Mouse (Mus musculus) MEL (cell line): ENCODE measurements around the gene Tnik. TPM values are rescaled to one million over a fixed set of nuclear protein-coding genes. Genes with fewer than 3 reads are reported as not detected.

Experiments used
- DNase-seq: peaks from one replicate; pipeline ENCODE4 v3.0.0; 2011; ENCODE audit warnings: low read depth, low spot score
- H3K27ac ChIP-seq: 2 replicates; pipeline ENCODE4 v1.5.1; 2012; ENCODE audit warnings: low read depth, mild to moderate bottlenecking, control low read depth, low read length, moderate library complexity; ENCODE audit not compliant: control insufficient read depth
- H3K27me3 ChIP-seq, 2 experiments: fragments of 150-350 bp in 1 of 2; sonication (generic) in 1 of 2; 2 replicates each; pipeline ENCODE4 v1.6.1; 2012; ENCODE audit warnings: low read length in 2 of 2, mild to moderate bottlenecking in 2 of 2, improper control_type of control experiment in 1 of 2, moderate library complexity in 1 of 2; ENCODE audit not compliant: insufficient read depth in 2 of 2, control insufficient read depth in 1 of 2
- H3K36me3 ChIP-seq, 2 experiments: 2 replicates each; pipeline ENCODE4 v1.6.1; 2012 to 2014; ENCODE audit warnings: low read length in 2 of 2, improper control_type of control experiment in 1 of 2, inconsistent platforms in 1 of 2, mild to moderate bottlenecking in 1 of 2; ENCODE audit not compliant: insufficient read depth in 2 of 2, control insufficient read depth in 1 of 2
- H3K4me1 ChIP-seq, 2 experiments: fragments of 150-350 bp in 1 of 2; sonication (generic) in 1 of 2; 2 replicates each; pipeline ENCODE4 v1.6.1; 2012; ENCODE audit warnings: low read length in 2 of 2, improper control_type of control experiment in 1 of 2, mild to moderate bottlenecking in 1 of 2; ENCODE audit not compliant: insufficient read depth in 2 of 2, control insufficient read depth in 1 of 2
- H3K4me3 ChIP-seq, 2 experiments: fragments of 150-350 bp in 1 of 2; sonication (generic) in 1 of 2; 2 replicates each; pipeline ENCODE4 v1.5.1; 2012; ENCODE audit warnings: low read depth in 2 of 2, low read length in 2 of 2, mild to moderate bottlenecking in 2 of 2, moderate library complexity in 2 of 2, control low read depth in 1 of 2, improper control_type of control experiment in 1 of 2; ENCODE audit not compliant: control insufficient read depth in 1 of 2, insufficient read depth in 1 of 2
- H3K79me2 ChIP-seq: 2 replicates; pipeline ENCODE4 v1.6.1; 2012; ENCODE audit warnings: mild to moderate bottlenecking, low read length, moderate library complexity; ENCODE audit not compliant: control insufficient read depth, poor library complexity, insufficient read depth
- H3K9ac ChIP-seq: 2 replicates; pipeline ENCODE4 v1.6.1; 2012; ENCODE audit warnings: low read depth, mild to moderate bottlenecking, control low read depth, low read length, moderate library complexity; ENCODE audit not compliant: control insufficient read depth, poor library complexity, severe bottlenecking
- H3K9me3 ChIP-seq: fragments of 150-350 bp; sonication (generic); replicated peaks from 2 replicates; pipeline ENCODE4 v1.6.1; 2012; ENCODE audit warnings: mild to moderate bottlenecking, low read length, improper control_type of control experiment, moderate library complexity; ENCODE audit not compliant: insufficient read depth
- BHLHE40 ChIP-seq: IDR thresholded peaks from 2 replicates; pipeline ENCODE4 v1.6.1; 2012; ENCODE audit warnings: low read depth, mild to moderate bottlenecking, inconsistent platforms, low read length, improper control_type of control experiment, borderline replicate concordance
- CTCF ChIP-seq, 3 experiments: IDR thresholded peaks in 2 of 3; conservative IDR thresholded peaks in 1 of 3; 2 replicates each; pipeline ENCODE4 v1.5.1; 2011 to 2012; ENCODE audit warnings: low read length in 3 of 3, low read depth in 2 of 3, mild to moderate bottlenecking in 2 of 3, improper control_type of control experiment in 1 of 3, inconsistent platforms in 1 of 3, mixed read lengths in 1 of 3, moderate library complexity in 1 of 3; ENCODE audit not compliant: control insufficient read depth in 1 of 3, insufficient read depth in 1 of 3, poor library complexity in 1 of 3, severe bottlenecking in 1 of 3
- ELF1 ChIP-seq: IDR thresholded peaks from 2 replicates; pipeline ENCODE4 v1.6.1; 2014; ENCODE audit warnings: low read depth, mild to moderate bottlenecking, inconsistent platforms, low read length, improper control_type of control experiment, moderate library complexity
- EP300 ChIP-seq, 2 experiments: IDR thresholded peaks; 2 replicates each; pipeline ENCODE4 v1.6.1; 2011; ENCODE audit warnings: improper control_type of control experiment in 2 of 2, low read length in 2 of 2, low read depth in 1 of 2, mild to moderate bottlenecking in 1 of 2
- ETS1 ChIP-seq: IDR thresholded peaks from 2 replicates; pipeline ENCODE4 v1.6.1; 2012; ENCODE audit warnings: low read depth, mild to moderate bottlenecking, inconsistent platforms, low read length, improper control_type of control experiment, moderate library complexity
- GABPA ChIP-seq: IDR thresholded peaks from 2 replicates; pipeline ENCODE4 v1.6.1; 2012; ENCODE audit warnings: low read depth, mild to moderate bottlenecking, inconsistent platforms, low read length, improper control_type of control experiment, moderate library complexity
- KAT2A ChIP-seq: conservative IDR thresholded peaks from 2 replicates; pipeline ENCODE4 v1.6.1; 2012; ENCODE audit warnings: low read depth, low read length, improper control_type of control experiment, inconsistent platforms
- MAZ ChIP-seq: IDR thresholded peaks from 2 replicates; pipeline ENCODE4 v1.6.1; 2012; ENCODE audit warnings: low read depth, mild to moderate bottlenecking, inconsistent platforms, low read length, improper control_type of control experiment
- MXI1 ChIP-seq: IDR thresholded peaks from 2 replicates; pipeline ENCODE4 v1.6.1; 2011; ENCODE audit warnings: mild to moderate bottlenecking, low read depth, low read length, improper control_type of control experiment
- MYB ChIP-seq: IDR thresholded peaks from 2 replicates; pipeline ENCODE4 v1.6.1; 2011; ENCODE audit warnings: mild to moderate bottlenecking, low read depth, low read length, improper control_type of control experiment
- MYC ChIP-seq: IDR thresholded peaks from 2 replicates; pipeline ENCODE4 v1.6.1; 2011; ENCODE audit warnings: low read depth, mild to moderate bottlenecking, low read length, improper control_type of control experiment, moderate library complexity
- RAD21 ChIP-seq: IDR thresholded peaks from 2 replicates; pipeline ENCODE4 v1.6.1; 2011; ENCODE audit warnings: mild to moderate bottlenecking, low read depth, low read length, improper control_type of control experiment
- RCOR1 ChIP-seq: IDR thresholded peaks from 2 replicates; pipeline ENCODE4 v1.6.1; 2012; ENCODE audit warnings: low read depth, mild to moderate bottlenecking, inconsistent platforms, low read length, improper control_type of control experiment
- SIN3A ChIP-seq: IDR thresholded peaks from 2 replicates; pipeline ENCODE4 v1.6.1; 2012; ENCODE audit warnings: low read length, improper control_type of control experiment, inconsistent platforms
- SMC3 ChIP-seq: IDR thresholded peaks from 2 replicates; pipeline ENCODE4 v1.6.1; 2011; ENCODE audit warnings: low read depth, low read length, improper control_type of control experiment
- TAL1 ChIP-seq: IDR thresholded peaks from 2 replicates; pipeline ENCODE4 v1.6.1; 2012; ENCODE audit warnings: mild to moderate bottlenecking, inconsistent platforms, low read length, moderate library complexity, mixed read lengths
- USF1 ChIP-seq: IDR thresholded peaks from 2 replicates; pipeline ENCODE4 v1.6.1; 2014; ENCODE audit warnings: low read depth, mild to moderate bottlenecking, inconsistent platforms, low read length, improper control_type of control experiment, moderate library complexity
- USF2 ChIP-seq, 2 experiments: IDR thresholded peaks; 2 replicates each; pipeline ENCODE4 v1.6.1; 2011 to 2012; ENCODE audit warnings: improper control_type of control experiment in 2 of 2, low read length in 2 of 2, borderline replicate concordance in 1 of 2, inconsistent platforms in 1 of 2, low read depth in 1 of 2, mild to moderate bottlenecking in 1 of 2; ENCODE audit not compliant: insufficient read depth in 1 of 2
- ZC3H11A ChIP-seq: IDR thresholded peaks from 2 replicates; pipeline ENCODE4 v1.6.1; 2012; ENCODE audit warnings: low read depth, mild to moderate bottlenecking, inconsistent platforms, low read length, improper control_type of control experiment
- ZKSCAN1 ChIP-seq: IDR thresholded peaks from 2 replicates; pipeline ENCODE4 v1.6.1; 2012; ENCODE audit warnings: low read depth, mild to moderate bottlenecking, inconsistent platforms, low read length, improper control_type of control experiment, moderate library complexity
- ZNF384 ChIP-seq: IDR thresholded peaks from 2 replicates; pipeline ENCODE4 v1.6.1; 2012; ENCODE audit warnings: low read depth, mild to moderate bottlenecking, inconsistent platforms, low read length, improper control_type of control experiment
- polyA plus RNA-seq, 2 experiments: library from polyadenylated mRNA; stranded (reverse) in 1 of 2; unstranded in 1 of 2; fragments of >175 nt in 1 of 2; fragments of >200 nt in 1 of 2; gene quantifications; 2 replicates each; pipeline versions ENCODE4 v1.2.1 to v1.2.4; 2012; ENCODE audit warnings: low replicate concordance in 2 of 2, low read depth in 1 of 2; ENCODE audit not compliant: insufficient read length in 2 of 2, insufficient read depth in 1 of 2, missing spikeins in 1 of 2
- total RNA-seq: library from RNA; depleted of rRNA; stranded (reverse); fragments of 300-350 nt; gene quantifications from 2 replicates; pipeline ENCODE4 v1.2.3, GENCODE M21; 2012

The Tnik gene
- total and polyA plus RNA-seq, 3 experiments: 9.9 to 78.4 (median 13.6) TPM

- no peak for DNase-seq
- no peaks in the 10 kb centered on the region for H3K79me2 ChIP-seq
These were observed 153.0 kb downstream of the Tnik start for GRCm38 (mm10) chr3:28415986-28416385.

GRCm38 (mm10) chr3:28417091-28417715 is 154.2 kb downstream of the Tnik start:
- Histone ChIP-seq H3K4me3 (no peak overlapping the region), H3K79me2 (no peaks in the 10 kb centered on the region), H3K27ac (no peak overlapping the region), H3K36me3 (no peaks in the 10 kb centered on the region), H3K9ac (no peak overlapping the region), H3K4me1 (no peaks in the 10 kb centered on the region), H3K9me3 (no peaks in the 10 kb centered on the region), H3K27me3 (no peaks in the 10 kb centered on the region)
- DNase-seq: no peak
- TF ChIP-seq GABPA (no peak), SMC3 (no peak), ETS1 (no peak), MXI1 (no peak), CTCF (IDR thresholded peaks at IDR 0.05 in 2 of 3, conservative IDR thresholded peaks at IDR 0.05 in 1 of 3; ENCODE audit: control insufficient read depth in 1 of 3, insufficient read depth in 1 of 3, low read depth in 2 of 3, low read length in 3 of 3, poor library complexity in 1 of 3, severe bottlenecking in 1 of 3) (no peak), RCOR1 (no peak), BHLHE40 (no peak), ELF1 (no peak), USF1 (no peak), ZNF384 (no peak), USF2 (IDR thresholded peaks at IDR 0.05; ENCODE audit: borderline replicate concordance in 1 of 2, insufficient read depth in 1 of 2, low read depth in 1 of 2, low read length in 2 of 2) (no peak)

More at GRCm38 (mm10) chr3:28415986-28416385, 153.0 kb downstream of the Tnik start:
- H3K4me3 ChIP-seq: no peak overlapping the region
- no peaks in the 10 kb centered on the region for H3K27me3 ChIP-seq
- no peak overlapping the region for H3K27ac ChIP-seq
- no peak overlapping the region for H3K9ac ChIP-seq
- H3K36me3 ChIP-seq: no peaks in the 10 kb centered on the region
- TF ChIP-seq ZC3H11A (no peak), TAL1 (no peak), RAD21 (no peak), MYB (no peak), KAT2A (no peak), MAZ (no peak), ZKSCAN1 (no peak), CTCF (IDR thresholded peaks at IDR 0.05 in 2 of 3, conservative IDR thresholded peaks at IDR 0.05 in 1 of 3; ENCODE audit: control insufficient read depth in 1 of 3, insufficient read depth in 1 of 3, low read depth in 2 of 3, low read length in 3 of 3, poor library complexity in 1 of 3, severe bottlenecking in 1 of 3) (no peak), SIN3A (no peak), MYC (no peak), EP300 (IDR thresholded peaks at IDR 0.05; ENCODE audit: low read depth in 1 of 2, low read length in 2 of 2) (no peak), RCOR1 (no peak), MXI1 (no peak), GABPA (no peak)
- H3K9me3 ChIP-seq: no peaks in the 10 kb centered on the region
- no peaks in the 10 kb centered on the region for H3K4me1 ChIP-seq
